Mouse (Mus musculus): ENCODE data around the gene Tspan15. TPM values are rescaled to one million over a fixed set of nuclear protein-coding genes. Genes with fewer than 3 reads are reported as not detected.

Gene Tspan15
- polyA plus RNA-seq, 1 experiment from 2014 or later = 84.5 TPM

DNA sequence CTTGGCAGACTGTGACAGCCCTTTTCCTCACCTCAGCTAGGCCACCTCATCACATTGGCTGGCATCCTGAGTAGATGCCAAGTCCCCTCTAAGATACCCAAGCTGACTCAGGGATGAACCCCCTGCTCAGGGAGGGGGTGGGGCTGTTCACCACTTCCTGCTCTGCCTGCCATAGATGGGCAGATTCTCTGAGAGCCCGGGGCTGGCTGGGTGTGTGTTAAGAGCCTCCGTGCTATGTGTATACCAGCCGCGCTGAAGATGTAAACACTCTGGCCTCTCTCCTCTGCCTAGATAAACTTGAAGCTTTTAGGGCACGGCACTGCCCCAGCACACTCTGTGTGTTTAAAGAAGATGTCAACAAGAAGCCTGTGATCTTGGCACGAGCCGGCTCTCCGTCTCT is 16.8 kb upstream of the Tspan15 start:
- H3K27me3 ChIP-seq = no peaks in the 10 kb centered on the region
- no peaks in the 10 kb centered on the region for H3K9me3 ChIP-seq
- ATAC-seq (ENCODE audit: borderline replicate concordance, extremely low read depth, low FRiP score, low TSS enrichment) = peak; percentile 81
- H3K36me3 ChIP-seq = no peaks in the 10 kb centered on the region
- WGBS = 2% methylated on average over 8 of the region's 8 CpGs
- H3K4me2 ChIP-seq = no peak overlapping the region
- peaks cover 23% of the 10 kb centered on the region for H3K4me1 ChIP-seq
- H3K27ac ChIP-seq = peak overlapping the region; percentile 45; the same call in 1 of the 2 replicates
- H3K9ac ChIP-seq = no peak overlapping the region
- no peak overlapping the region for H3K4me3 ChIP-seq

DNA sequence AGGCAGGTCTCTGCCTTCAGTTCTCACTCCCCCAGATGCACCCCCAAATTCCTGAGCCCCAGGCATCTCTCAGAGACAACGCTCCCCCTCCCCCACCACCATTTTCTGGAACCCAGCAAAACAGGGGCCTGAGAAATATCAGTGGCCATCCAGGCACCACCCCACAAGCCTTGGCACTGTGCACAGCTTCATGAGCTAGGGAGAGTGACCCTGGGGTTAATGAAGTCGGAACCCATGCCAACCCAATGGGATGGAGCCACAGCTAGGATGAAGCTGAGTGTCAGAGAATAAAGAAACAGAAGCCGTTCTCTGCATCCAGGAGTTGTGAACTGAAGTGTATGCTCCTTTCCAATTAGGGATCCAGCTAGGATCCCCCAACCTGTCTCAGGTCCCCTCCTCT is 16.1 kb upstream of the Tspan15 start:
- H3K9ac ChIP-seq = no peak overlapping the region
- H3K4me2 ChIP-seq = no peak overlapping the region
- no peaks in the 10 kb centered on the region for H3K9me3 ChIP-seq
- H3K4me1 ChIP-seq = peaks cover 27% of the 10 kb centered on the region
- no peak for ATAC-seq (ENCODE audit: borderline replicate concordance, extremely low read depth, low FRiP score, low TSS enrichment)
- no peaks in the 10 kb centered on the region for H3K27me3 ChIP-seq
- H3K36me3 ChIP-seq = no peaks in the 10 kb centered on the region
- no peak overlapping the region for H3K4me3 ChIP-seq
- 50% methylated on average over 3 of the region's 3 CpGs for WGBS
- H3K27ac ChIP-seq = peak overlapping the region; percentile 7; the same call in 1 of the 2 replicates

DNA sequence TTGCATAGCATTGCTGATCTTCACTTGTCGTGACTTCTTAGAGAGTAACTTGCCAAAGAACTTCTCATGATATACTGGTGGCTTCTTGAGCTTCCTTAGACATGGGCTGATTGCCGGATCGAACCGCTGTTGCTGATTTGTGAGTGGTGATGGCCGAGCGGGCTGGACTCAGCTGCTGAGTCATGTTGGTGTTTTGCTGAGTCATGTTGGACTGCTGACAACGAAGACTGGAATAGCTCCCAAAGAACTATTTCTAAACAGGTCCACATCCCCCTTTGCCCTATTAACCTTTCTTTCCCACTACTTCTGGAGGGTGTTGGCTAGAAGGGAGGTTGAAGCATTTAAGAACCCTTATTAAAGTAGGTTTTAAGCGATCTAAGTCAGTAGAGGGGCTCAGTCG is 13.0 kb upstream of the Tspan15 start:
- WGBS = 89% methylated on average over 9 of the region's 9 CpGs
- H3K27ac ChIP-seq = no peak overlapping the region
- no peak overlapping the region for H3K4me3 ChIP-seq
- no peak overlapping the region for H3K4me2 ChIP-seq
- H3K4me1 ChIP-seq = peaks cover 27% of the 10 kb centered on the region
- H3K27me3 ChIP-seq = no peaks in the 10 kb centered on the region
- no peaks in the 10 kb centered on the region for H3K9me3 ChIP-seq
- no peak overlapping the region for H3K9ac ChIP-seq
- ATAC-seq (ENCODE audit: borderline replicate concordance, extremely low read depth, low FRiP score, low TSS enrichment) = no peak
- no peaks in the 10 kb centered on the region for H3K36me3 ChIP-seq

DNA sequence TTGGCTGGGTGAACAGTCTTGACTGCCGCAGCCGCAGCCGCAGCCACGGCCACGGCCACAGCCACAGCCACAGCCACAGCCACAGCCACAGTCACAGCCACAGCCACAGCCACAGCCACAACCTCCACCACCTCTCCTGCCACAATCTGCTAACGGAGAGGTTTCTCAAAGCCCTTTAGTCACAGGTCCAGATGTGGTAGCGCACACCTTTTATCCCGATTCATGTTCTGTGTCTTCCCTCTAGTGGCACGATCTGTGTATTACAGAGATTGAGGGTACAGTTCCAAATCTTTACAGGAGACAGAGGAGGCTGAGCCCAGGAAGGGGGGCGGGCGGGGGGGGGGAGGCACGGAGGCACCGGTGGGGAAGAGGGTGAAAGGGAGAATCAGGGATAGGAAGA is 11.8 kb upstream of the Tspan15 start:
- no peak for ATAC-seq (ENCODE audit: borderline replicate concordance, extremely low read depth, low FRiP score, low TSS enrichment)

DNA sequence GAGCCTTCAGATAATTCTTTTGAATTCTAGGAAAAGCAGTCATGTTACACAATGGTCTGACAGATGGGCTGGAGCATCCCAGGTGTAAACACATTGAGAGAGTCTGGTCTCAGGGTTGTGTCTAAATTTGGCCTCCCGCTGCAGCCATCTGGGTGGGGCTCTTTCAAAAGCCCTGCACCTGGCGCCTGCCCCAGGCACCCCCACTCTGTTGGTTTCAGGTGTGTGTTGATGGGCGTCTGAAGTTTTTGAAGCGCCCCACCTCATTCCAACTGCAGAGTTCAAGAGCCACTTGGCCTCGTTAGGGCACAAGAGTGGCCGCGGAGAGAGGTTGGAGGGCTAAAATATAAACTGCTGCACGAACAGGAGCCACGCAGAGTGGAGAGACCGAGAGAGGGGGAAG is 11.3 kb upstream of the Tspan15 start:
- Histone ChIP-seq H3K9me3 (no peaks in the 10 kb centered on the region), H3K4me1 (peaks cover 14% of the 10 kb centered on the region), H3K4me3 (no peak overlapping the region), H3K9ac (no peak overlapping the region), H3K27ac (peak overlapping the region; percentile 79), H3K36me3 (no peaks in the 10 kb centered on the region), H3K4me2 (peak overlapping the region; percentile 15; the same call in 1 of the 2 replicates), H3K27me3 (no peaks in the 10 kb centered on the region)
- WGBS = 40% methylated on average over 10 of the region's 10 CpGs
- peak; percentile 58; the same call in 1 of the 2 replicates for ATAC-seq (ENCODE audit: borderline replicate concordance, extremely low read depth, low FRiP score, low TSS enrichment)

More for the DNA sequence above, 11.8 kb upstream of the Tspan15 start:
- H3K4me3 ChIP-seq = no peak overlapping the region
- H3K27ac ChIP-seq = peak overlapping the region; percentile 79
- no peaks in the 10 kb centered on the region for H3K9me3 ChIP-seq
- WGBS = 44% methylated on average over 13 of the region's 13 CpGs
- H3K4me2 ChIP-seq = peak overlapping the region; percentile 15; the same call in 1 of the 2 replicates
- H3K27me3 ChIP-seq = no peaks in the 10 kb centered on the region
- H3K9ac ChIP-seq = no peak overlapping the region
- peaks cover 20% of the 10 kb centered on the region for H3K4me1 ChIP-seq
- H3K36me3 ChIP-seq = no peaks in the 10 kb centered on the region

- WGBS = 51% methylated on average over 6 of the region's 6 CpGs
- no peak overlapping the region for H3K27ac ChIP-seq
These were observed 8.2 kb upstream of the Tspan15 start for GRCm38 (mm10) chr10:62239270-62239669.

GRCm38 (mm10) chr10:62238688-62239087 is 7.6 kb upstream of the Tspan15 start:
- H3K4me1 ChIP-seq = peaks cover 8% of the 10 kb centered on the region
- 93% methylated on average over 3 of the region's 3 CpGs for WGBS
- H3K4me2 ChIP-seq = no peak overlapping the region
- no peak overlapping the region for H3K9ac ChIP-seq
- H3K27ac ChIP-seq = no peak overlapping the region
- no peaks in the 10 kb centered on the region for H3K27me3 ChIP-seq
- no peaks in the 10 kb centered on the region for H3K36me3 ChIP-seq
- H3K9me3 ChIP-seq = no peaks in the 10 kb centered on the region
- no peak for ATAC-seq (ENCODE audit: borderline replicate concordance, extremely low read depth, low FRiP score, low TSS enrichment)
- no peak overlapping the region for H3K4me3 ChIP-seq

More at GRCm38 (mm10) chr10:62239270-62239669, 8.2 kb upstream of the Tspan15 start:
- H3K36me3 ChIP-seq = no peaks in the 10 kb centered on the region
- H3K27me3 ChIP-seq = no peaks in the 10 kb centered on the region
- ATAC-seq (ENCODE audit: borderline replicate concordance, extremely low read depth, low FRiP score, low TSS enrichment) = no peak
- H3K4me2 ChIP-seq = no peak overlapping the region
- H3K4me1 ChIP-seq = peaks cover 8% of the 10 kb centered on the region
- H3K9me3 ChIP-seq = no peaks in the 10 kb centered on the region
- H3K4me3 ChIP-seq = no peak overlapping the region
- H3K9ac ChIP-seq = no peak overlapping the region

DNA sequence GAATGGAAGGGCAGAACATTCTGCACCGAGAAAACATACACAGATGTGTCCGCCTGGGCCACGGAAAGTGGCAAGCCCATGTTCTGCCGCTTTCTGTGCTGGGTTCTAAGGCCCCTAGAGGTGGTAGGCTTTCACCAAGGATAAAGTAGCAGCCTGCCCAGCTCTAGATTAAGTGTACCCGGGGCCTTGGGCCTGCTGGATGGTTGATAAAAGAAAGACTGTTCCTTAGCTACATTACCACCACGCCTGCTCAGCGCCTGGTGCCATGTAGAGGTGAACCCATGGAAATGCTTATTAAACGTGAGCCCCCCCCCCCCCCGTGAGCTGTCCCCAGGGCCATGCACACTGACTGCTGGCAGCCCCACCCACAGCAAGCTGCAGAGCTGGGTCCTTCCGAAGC is 6.2 kb upstream of the Tspan15 start:
- H3K36me3 ChIP-seq = no peaks in the 10 kb centered on the region
- no peak overlapping the region for H3K27ac ChIP-seq
- peaks cover 9% of the 10 kb centered on the region; the same call in 1 of the 2 replicates for H3K4me1 ChIP-seq
- H3K9ac ChIP-seq = no peak overlapping the region
- H3K9me3 ChIP-seq = no peaks in the 10 kb centered on the region
- H3K4me2 ChIP-seq = no peak overlapping the region
- no peak for ATAC-seq (ENCODE audit: borderline replicate concordance, extremely low read depth, low FRiP score, low TSS enrichment)
- H3K27me3 ChIP-seq = no peaks in the 10 kb centered on the region
- no peak overlapping the region for H3K4me3 ChIP-seq
- WGBS = 79% methylated on average over 10 of the region's 10 CpGs

DNA sequence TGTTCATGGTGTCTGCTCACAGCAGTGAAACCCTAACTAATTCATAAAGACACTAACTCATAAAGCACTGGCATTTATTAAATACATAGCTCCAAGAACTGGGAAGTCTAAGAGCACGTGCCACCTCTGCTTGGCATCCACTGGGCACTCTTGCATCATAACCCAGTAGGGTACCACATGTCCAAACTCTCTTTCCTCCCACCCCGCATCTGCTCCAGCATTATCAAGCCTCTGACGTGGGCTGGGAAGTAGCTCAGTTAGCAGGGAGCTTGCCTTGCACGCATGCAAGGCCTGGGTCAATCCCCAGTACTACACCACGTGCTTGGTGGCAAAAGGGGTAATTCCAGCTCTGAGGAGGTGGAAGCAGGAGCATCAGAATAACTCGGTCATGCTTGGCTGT is 5.1 kb upstream of the Tspan15 start:
- WGBS = 83% methylated on average over 6 of the region's 6 CpGs
- Histone ChIP-seq H3K4me2 (no peak overlapping the region), H3K9ac (no peak overlapping the region), H3K27ac (no peak overlapping the region), H3K4me3 (no peak overlapping the region), H3K9me3 (no peaks in the 10 kb centered on the region), H3K4me1 (peaks cover 19% of the 10 kb centered on the region), H3K27me3 (no peaks in the 10 kb centered on the region), H3K36me3 (no peaks in the 10 kb centered on the region)
- ATAC-seq (ENCODE audit: borderline replicate concordance, extremely low read depth, low FRiP score, low TSS enrichment) = no peak

- H3K27ac ChIP-seq = peak overlapping the region; percentile 31
- no peak overlapping the region for H3K4me3 ChIP-seq
- H3K36me3 ChIP-seq = no peaks in the 10 kb centered on the region
- no peaks in the 10 kb centered on the region for H3K27me3 ChIP-seq
- no peaks in the 10 kb centered on the region for H3K9me3 ChIP-seq
- no peak for ATAC-seq (ENCODE audit: borderline replicate concordance, extremely low read depth, low FRiP score, low TSS enrichment)
- peaks cover 22% of the 10 kb centered on the region for H3K4me1 ChIP-seq
- no peak overlapping the region for H3K9ac ChIP-seq
- peak overlapping the region; percentile 88 for H3K4me2 ChIP-seq
- 67% methylated on average over 3 of the region's 3 CpGs for WGBS
These were observed 760 bp upstream of the Tspan15 start for GRCm38 (mm10) chr10:62231811-62232210.

DNA sequence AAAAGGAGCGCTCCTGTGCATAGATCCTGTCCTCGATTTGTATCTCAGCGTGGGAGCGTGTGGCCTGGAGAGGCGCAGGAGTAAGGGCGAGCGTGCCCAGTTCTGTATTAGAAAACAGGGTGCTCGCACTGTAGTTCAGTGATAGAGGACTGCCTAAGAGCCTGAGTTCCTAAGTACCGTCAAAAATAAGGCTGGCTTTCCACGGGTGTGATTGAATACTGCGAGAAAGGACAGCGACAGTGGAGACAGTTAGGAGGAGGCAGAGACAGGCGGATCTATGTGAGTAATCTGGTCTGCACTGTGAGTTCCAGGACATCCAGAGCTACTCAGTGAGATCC is 313 bp upstream of the Tspan15 start:
- no peak for ATAC-seq (ENCODE audit: borderline replicate concordance, extremely low read depth, low FRiP score, low TSS enrichment)
- Histone ChIP-seq H3K4me2 (peak overlapping the region; percentile 88), H3K4me3 (peak overlapping the region; percentile 56), H3K9ac (0 out of 2 replicates have a peak overlapping the region, but pooled peaks have one; percentile 23), H3K27ac (0 out of 2 replicates have a peak overlapping the region, but pooled peaks have one; percentile 7), H3K9me3 (no peaks in the 10 kb centered on the region), H3K36me3 (no peaks in the 10 kb centered on the region), H3K27me3 (no peaks in the 10 kb centered on the region), H3K4me1 (peaks cover 24% of the 10 kb centered on the region)
- WGBS = 2% methylated on average over 13 of the region's 13 CpGs

- 50% methylated on average over 6 of the region's 6 CpGs for WGBS
- H3K4me2 ChIP-seq = 0 out of 2 replicates have a peak overlapping the region, but pooled peaks have one; percentile 88
- no peaks in the 10 kb centered on the region for H3K27me3 ChIP-seq
- H3K4me3 ChIP-seq = no peak overlapping the region
- H3K9ac ChIP-seq = no peak overlapping the region
- H3K36me3 ChIP-seq = no peaks in the 10 kb centered on the region
- H3K4me1 ChIP-seq = peaks cover 35% of the 10 kb centered on the region
- no peak overlapping the region for H3K27ac ChIP-seq
- ATAC-seq (ENCODE audit: borderline replicate concordance, extremely low read depth, low FRiP score, low TSS enrichment) = no peak
- H3K9me3 ChIP-seq = no peaks in the 10 kb centered on the region
These were observed 2.9 kb downstream of the Tspan15 start for GRCm38 (mm10) chr10:62228126-62228525.

DNA sequence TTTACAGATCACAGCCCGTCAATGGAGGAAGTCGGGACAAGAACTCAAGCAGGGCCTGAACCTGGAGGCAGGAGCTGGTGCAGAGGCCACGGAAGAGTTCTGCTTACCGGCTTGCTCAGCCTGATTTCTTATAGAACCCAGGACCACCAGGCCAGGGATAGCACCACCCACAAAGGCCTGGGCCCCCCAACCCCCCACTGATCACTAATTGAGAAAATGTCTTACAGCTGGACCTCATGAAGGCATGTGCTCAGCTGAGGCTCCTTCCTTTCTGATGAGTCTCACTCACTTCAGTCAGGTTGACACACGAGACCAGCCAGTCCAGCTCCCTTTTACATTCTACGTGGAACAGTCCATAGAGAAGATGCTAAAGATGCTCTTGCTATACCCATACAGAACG is 5.2 kb downstream of the Tspan15 start:
- Histone ChIP-seq H3K27me3 (no peaks in the 10 kb centered on the region), H3K27ac (no peak overlapping the region), H3K4me3 (no peak overlapping the region), H3K9ac (no peak overlapping the region), H3K4me1 (peaks cover 37% of the 10 kb centered on the region), H3K36me3 (no peaks in the 10 kb centered on the region), H3K4me2 (no peak overlapping the region), H3K9me3 (no peaks in the 10 kb centered on the region)
- 69% methylated on average over 7 of the region's 7 CpGs for WGBS
- no peak for ATAC-seq (ENCODE audit: borderline replicate concordance, extremely low read depth, low FRiP score, low TSS enrichment)
